Mouse (Mus musculus): Measurements from ENCODE around the gene Pou2f3.

- TF ChIP-seq CTCF (IDR thresholded peaks at IDR 0.05; ENCODE audit: borderline replicate concordance, insufficient read depth, low read depth, low read length) = no peak
- no peak for TF ChIP-seq POLR2A (IDR thresholded peaks at IDR 0.05; ENCODE audit: borderline replicate concordance, insufficient read depth, low read length)
Measured at GRCm38 (mm10) chr9:43178172-43178571, 32.0 kb downstream of the Pou2f3 start.

Data from cerebellum, adult 2 months (tissue).